ENCODE assay signal across 9 mouse cellular contexts in the genomic region with DNA sequence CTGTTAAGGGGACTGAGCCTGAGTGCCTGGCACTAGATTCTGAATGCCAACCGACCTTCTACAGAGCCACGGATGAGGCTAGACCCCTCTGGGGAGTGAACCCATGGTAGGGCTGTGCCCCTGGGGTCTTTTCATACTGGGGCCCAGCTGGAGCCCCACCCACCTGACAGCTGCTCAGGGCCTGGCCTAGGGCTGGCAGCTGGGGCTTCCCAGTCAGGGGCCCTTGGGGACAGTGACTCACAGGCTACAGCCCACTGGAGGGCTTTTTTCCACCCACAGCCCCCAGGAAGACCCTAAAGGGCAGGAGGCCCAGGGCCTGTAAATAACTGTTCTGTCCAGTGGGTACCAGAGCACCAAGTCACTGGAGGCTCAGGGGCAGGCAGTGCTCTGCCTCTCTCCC.
DNase-seq lines count a peak whose midpoint lies in the region; ATAC-seq and TF ChIP-seq lines count a peak whose summit lies in the region.
"Had no signal": no experiment of that assay in that cellular context is flagged by ENCODE, and none has a peak within 500 bp of the region (broad histone marks: within the 10 kb centered on the region; RNA-seq: fewer than 3 reads in every experiment).

No protein-coding gene starts in this region.

- no peaks in the 10 kb centered on the region for H3K36me3 ChIP-seq in lung, embryonic 14.5 days (ENCODE audit: insufficient read depth)
- 0 out of 2 replicates have a peak, but pooled peaks cover 3% of the 10 kb centered on the region for H3K36me3 ChIP-seq in hindbrain, embryonic 12.5 days

- no peak overlapping the region for H3K4me3 ChIP-seq in lung, embryonic 14.5 days (ENCODE audit: low read depth, low read length)
- H3K4me3 ChIP-seq in embryonic fibroblast, embryonic 13.5 days (ENCODE audit: insufficient read depth, low read length) = no peak overlapping the region
- no peak overlapping the region for H3K4me3 ChIP-seq in hindbrain, embryonic 12.5 days

- H3K9ac ChIP-seq in lung, embryonic 14.5 days = no peak overlapping the region
- H3K9ac ChIP-seq in hindbrain, embryonic 12.5 days = no peak overlapping the region
- H3K9ac ChIP-seq: liver, embryonic 14.5 days had no signal

- WGBS in lung, embryonic 14.5 days = 65% methylated on average over 2 of the region's 2 CpGs
- 27% methylated on average over 2 of the region's 2 CpGs for WGBS in hindbrain, embryonic 12.5 days

- peak; percentile 9; the same call in 1 of the 2 replicates for ATAC-seq in lung, embryonic 14.5 days (ENCODE audit: insufficient read depth)
- ATAC-seq in hindbrain, embryonic 12.5 days (ENCODE audit: low FRiP score) = peak; percentile 48
- ATAC-seq in neutrophil, adult 5-6 weeks (ENCODE audit: extremely low read depth, insufficient number of reproducible peaks, low FRiP score, poor library complexity, severe bottlenecking) = peak; percentile 15; the same call in 1 of the 2 replicates

- H3K4me2 ChIP-seq in lung, embryonic 14.5 days = no peak overlapping the region
- H3K4me2 ChIP-seq in hindbrain, embryonic 12.5 days (replicated peaks) = no peak overlapping the region

- peaks cover 4% of the 10 kb centered on the region; the same call in 1 of the 2 replicates for H3K4me1 ChIP-seq in lung, embryonic 14.5 days (ENCODE audit: insufficient read depth)
- 0 out of 2 replicates have a peak, but pooled peaks cover 8% of the 10 kb centered on the region for H3K4me1 ChIP-seq in embryonic fibroblast, embryonic 13.5 days (ENCODE audit: control insufficient read depth, insufficient read depth, low read length)
- peaks cover 50% of the 10 kb centered on the region for H3K4me1 ChIP-seq in hindbrain, embryonic 12.5 days

- H3K27me3 ChIP-seq in lung, embryonic 14.5 days (ENCODE audit: insufficient read depth, low read length) = no peaks in the 10 kb centered on the region
- H3K27me3 ChIP-seq in hindbrain, embryonic 12.5 days = no peaks in the 10 kb centered on the region

- no peaks in the 10 kb centered on the region for H3K9me3 ChIP-seq in lung, embryonic 14.5 days (ENCODE audit: low read depth, low read length)
- H3K9me3 ChIP-seq in hindbrain, embryonic 12.5 days (replicated peaks) = no peaks in the 10 kb centered on the region

- peak overlapping the region; percentile 66; the same call in 1 of the 2 replicates for H3K27ac ChIP-seq in lung, embryonic 14.5 days (ENCODE audit: low read depth)
- peak overlapping the region; percentile 43 for H3K27ac ChIP-seq in embryonic fibroblast, embryonic 13.5 days (ENCODE audit: insufficient read depth, low read length)
- H3K27ac ChIP-seq in hindbrain, embryonic 12.5 days = peak overlapping the region; percentile 56
- H3K27ac ChIP-seq: liver, embryonic 14.5 days had no signal

- TF ChIP-seq POLR2A in embryonic fibroblast, embryonic 13.5 days (IDR thresholded peaks at IDR 0.05; ENCODE audit: low read depth, low read length) = no peak

- DNase-seq in lung, embryonic 14.5 days = no peak
- DNase-seq in lung, postnatal 36 days = no peak
- DNase-seq in urinary bladder, postnatal 10 days (ENCODE audit: low spot score) = no peak
- no peak for DNase-seq in Muller cell, postnatal 12 days (ENCODE audit: inconsistent ontology term)
- DNase-seq in urinary bladder, postnatal 4 days (ENCODE audit: low spot score in 2 of 2) = no peak

- no peak for TF ChIP-seq CTCF in lung, embryonic 14.5 days (IDR thresholded peaks at IDR 0.05; ENCODE audit: low read depth)
- TF ChIP-seq CTCF in embryonic fibroblast, embryonic 13.5 days (IDR thresholded peaks at IDR 0.05; ENCODE audit: borderline replicate concordance, insufficient read depth, low read length) = no peak
